Mouse (Mus musculus): Measurements from ENCODE around the gene Dusp27. TPM values are rescaled to one million over a fixed set of nuclear protein-coding genes. Genes with fewer than 3 reads are reported as not detected.
A peak's percentile ranks its signal among the peaks of the same experiment; 100 is the strongest.
"Not testable (repeated sequence)": the region's sequence is repeated elsewhere in the genome, so short reads cannot be mapped to it uniquely, and the experiment has no call there.

Gene Dusp27
- polyA plus RNA-seq, 2 experiments, result 0.02 TPM; not detected in 1

- TF ChIP-seq CTCF (IDR thresholded peaks at IDR 0.05; ENCODE audit: low read depth) (no peak), EP300 (IDR thresholded peaks at IDR 0.05; ENCODE audit: low read depth) (peak; percentile 54; the same call in 1 of the 2 replicates)
- peak; percentile 68 for ATAC-seq (ENCODE audit: insufficient read depth)
- Histone ChIP-seq H3K27ac (no peak overlapping the region), H3K4me2 (ENCODE audit: low read depth) (no peak overlapping the region), H3K4me3 (ENCODE audit: insufficient read depth in 1 of 2, low read depth in 2 of 2, low read length in 2 of 2) (no peak overlapping the region), H3K9ac (replicated peaks) (no peak overlapping the region), H3K4me1 (replicated peaks; ENCODE audit: control insufficient read depth in 2 of 2, insufficient read depth in 2 of 2, low read length in 1 of 2) (peaks cover 7 to 21% of the 10 kb centered on the region in 2 experiments; a peak in 3 of 4 replicates), H3K9me3 (ENCODE audit: control insufficient read depth, low read length) (no peaks in the 10 kb centered on the region), H3K27me3 (ENCODE audit: control insufficient read depth, insufficient read depth, low read length) (no peaks in the 10 kb centered on the region), H3K36me3 (replicated peaks; ENCODE audit: control insufficient read depth, insufficient read depth, low read depth) (no peaks in the 10 kb centered on the region)
- WGBS (ENCODE audit: insufficient replicate concordance), result 26% methylated on average over 3 of the region's 3 CpGs
- no peak for DNase-seq (ENCODE audit: low read depth in 3 of 3, low spot score in 3 of 3)
These were observed 19.9 kb upstream of the Dusp27 start for GRCm38 (mm10) chr1:166147657-166148056.

DNA sequence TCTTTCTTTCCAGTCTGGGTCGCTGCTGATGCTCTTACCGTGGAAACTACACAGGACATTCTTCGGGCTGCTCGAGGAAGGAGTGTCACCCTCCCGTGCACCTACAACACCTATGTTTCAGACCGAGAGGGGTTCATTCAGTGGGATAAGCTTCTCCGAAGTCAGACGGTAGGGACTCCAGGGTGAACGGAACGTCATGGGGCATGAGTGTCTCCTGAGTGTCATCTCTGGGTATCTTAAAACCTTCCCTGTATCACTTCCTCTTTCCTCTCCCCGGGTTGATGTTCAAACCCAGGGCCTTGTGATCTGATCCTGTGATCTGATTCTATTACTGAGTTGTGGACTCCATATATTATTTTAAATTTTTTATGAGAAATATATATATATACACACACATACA is 18.9 kb upstream of the Dusp27 start:
- H3K27ac ChIP-seq, result no peak overlapping the region
- H3K9me3 ChIP-seq (ENCODE audit: control insufficient read depth, low read length), result no peaks in the 10 kb centered on the region
- DNase-seq (ENCODE audit: low read depth in 3 of 3, low spot score in 3 of 3) (no peak), ATAC-seq (ENCODE audit: insufficient read depth) (no peak)
- no peak for TF ChIP-seq CTCF (IDR thresholded peaks at IDR 0.05; ENCODE audit: low read depth)
- TF ChIP-seq EP300 (IDR thresholded peaks at IDR 0.05; ENCODE audit: low read depth), result no peak
- H3K4me2 ChIP-seq (ENCODE audit: low read depth), result no peak overlapping the region
- H3K4me3 ChIP-seq (ENCODE audit: insufficient read depth in 1 of 2, low read depth in 2 of 2, low read length in 2 of 2), result no peak overlapping the region
- no peak overlapping the region for H3K9ac ChIP-seq (replicated peaks)
- H3K27me3 ChIP-seq (ENCODE audit: control insufficient read depth, insufficient read depth, low read length), result no peaks in the 10 kb centered on the region
- 62% methylated on average over 11 of the region's 11 CpGs for WGBS (ENCODE audit: insufficient replicate concordance)
- H3K36me3 ChIP-seq (replicated peaks; ENCODE audit: control insufficient read depth, insufficient read depth, low read depth), result no peaks in the 10 kb centered on the region
- H3K4me1 ChIP-seq (replicated peaks; ENCODE audit: control insufficient read depth in 2 of 2, insufficient read depth in 2 of 2, low read length in 1 of 2), result peaks cover 7 to 21% of the 10 kb centered on the region in 2 experiments; a peak in 3 of 4 replicates

DNA sequence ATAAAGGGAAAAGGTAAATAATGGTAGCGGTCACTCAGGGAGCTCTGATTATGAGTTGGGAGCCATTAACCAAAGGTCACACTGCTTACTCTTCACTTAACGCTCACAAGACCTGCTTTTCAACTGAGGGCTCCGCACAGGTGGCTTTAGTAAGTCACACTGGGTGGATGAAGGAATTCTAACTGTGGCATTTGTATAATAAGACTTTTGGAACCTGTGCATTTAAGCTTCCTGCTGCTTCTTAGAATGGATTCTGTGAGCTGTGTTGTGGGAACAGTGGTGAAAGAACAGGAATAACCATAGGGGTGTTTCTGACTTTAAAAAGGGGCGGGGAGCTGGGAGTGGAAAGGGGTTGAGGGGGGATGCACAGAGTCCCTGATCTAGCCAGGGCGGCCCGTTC is 14.6 kb upstream of the Dusp27 start:
- Histone ChIP-seq H3K9me3 (ENCODE audit: control insufficient read depth, low read length) (no peaks in the 10 kb centered on the region), H3K4me2 (ENCODE audit: low read depth) (no peak overlapping the region), H3K9ac (replicated peaks) (no peak overlapping the region), H3K4me3 (ENCODE audit: insufficient read depth in 1 of 2, low read depth in 2 of 2, low read length in 2 of 2) (no peak overlapping the region), H3K27ac (no peak overlapping the region), H3K27me3 (ENCODE audit: control insufficient read depth, insufficient read depth, low read length) (no peaks in the 10 kb centered on the region; the same call in 1 of the 2 replicates), H3K4me1 (replicated peaks; ENCODE audit: control insufficient read depth in 2 of 2, insufficient read depth in 2 of 2, low read length in 1 of 2) (peaks cover 0 to 7% of the 10 kb centered on the region in 2 experiments; a peak in 2 of 4 replicates), H3K36me3 (replicated peaks; ENCODE audit: control insufficient read depth, insufficient read depth, low read depth) (no peaks in the 10 kb centered on the region)
- WGBS (ENCODE audit: insufficient replicate concordance), result 58% methylated on average over 6 of the region's 6 CpGs
- ATAC-seq (ENCODE audit: insufficient read depth), result no peak
- TF ChIP-seq EP300 (IDR thresholded peaks at IDR 0.05; ENCODE audit: low read depth) (no peak), CTCF (IDR thresholded peaks at IDR 0.05; ENCODE audit: low read depth) (no peak)
- DNase-seq (ENCODE audit: low read depth in 3 of 3, low spot score in 3 of 3), result no peak

- H3K36me3 ChIP-seq (replicated peaks; ENCODE audit: control insufficient read depth, insufficient read depth, low read depth); H3K4me2 ChIP-seq (ENCODE audit: low read depth); H3K27me3 ChIP-seq (ENCODE audit: control insufficient read depth, insufficient read depth, low read length); H3K4me3 ChIP-seq (ENCODE audit: insufficient read depth in 1 of 2, low read depth in 2 of 2, low read length in 2 of 2); H3K9ac ChIP-seq (replicated peaks); DNase-seq (ENCODE audit: low read depth in 3 of 3, low spot score in 3 of 3); H3K9me3 ChIP-seq (ENCODE audit: control insufficient read depth, low read length); ATAC-seq (ENCODE audit: insufficient read depth); H3K27ac ChIP-seq: not testable (repeated sequence)
- H3K4me1 ChIP-seq (replicated peaks; ENCODE audit: control insufficient read depth in 2 of 2, insufficient read depth in 2 of 2, low read length in 1 of 2), result peaks cover 0 to 11% of the 10 kb centered on the region in 2 experiments; a peak in 2 of 4 replicates
- 68% methylated on average over 9 of the region's 9 CpGs for WGBS (ENCODE audit: insufficient replicate concordance)
These were observed 14.1 kb upstream of the Dusp27 start for GRCm38 (mm10) chr1:166141868-166142267.

DNA sequence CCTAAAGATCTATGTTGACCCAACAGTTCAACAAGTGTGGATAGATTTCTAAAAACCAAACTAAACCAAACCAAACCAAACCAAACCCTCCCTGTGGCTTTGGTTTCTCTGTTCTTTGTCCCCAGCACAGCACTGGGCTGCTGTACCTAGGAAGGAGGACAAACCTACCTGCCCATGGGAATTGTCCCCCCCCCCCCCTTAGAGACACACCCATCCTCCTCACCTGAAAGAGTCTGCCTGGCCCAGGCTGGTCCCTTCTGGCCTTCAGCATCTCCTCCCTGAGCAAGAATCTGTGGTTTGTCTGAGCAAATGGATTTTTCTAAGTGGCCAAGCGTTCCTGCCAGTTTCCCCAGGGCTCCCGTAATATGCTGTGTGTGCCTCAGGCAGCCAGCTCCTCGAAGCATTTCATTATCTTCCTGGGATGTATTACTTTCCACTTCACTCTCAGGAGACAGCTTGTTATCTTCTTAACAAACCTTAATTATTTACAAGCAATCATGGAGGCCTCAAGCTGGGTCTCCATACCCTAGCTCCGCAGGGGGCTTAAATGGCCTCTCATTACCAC is 12.0 kb upstream of the Dusp27 start:
- Histone ChIP-seq H3K4me1 (replicated peaks; ENCODE audit: control insufficient read depth in 2 of 2, insufficient read depth in 2 of 2, low read length in 1 of 2) (peaks cover 0 to 11% of the 10 kb centered on the region in 2 experiments; a peak in 2 of 4 replicates), H3K4me2 (ENCODE audit: low read depth) (no peak overlapping the region), H3K36me3 (replicated peaks; ENCODE audit: control insufficient read depth, insufficient read depth, low read depth) (no peaks in the 10 kb centered on the region), H3K4me3 (ENCODE audit: insufficient read depth in 1 of 2, low read depth in 2 of 2, low read length in 2 of 2) (no peak overlapping the region), H3K27ac (no peak overlapping the region), H3K9ac (replicated peaks) (no peak overlapping the region), H3K9me3 (ENCODE audit: control insufficient read depth, low read length) (no peaks in the 10 kb centered on the region), H3K27me3 (ENCODE audit: control insufficient read depth, insufficient read depth, low read length) (no peaks in the 10 kb centered on the region; the same call in 1 of the 2 replicates)
- DNase-seq (ENCODE audit: low read depth in 3 of 3, low spot score in 3 of 3) (no peak), ATAC-seq (ENCODE audit: insufficient read depth) (no peak)
- no peak for TF ChIP-seq CTCF (IDR thresholded peaks at IDR 0.05; ENCODE audit: low read depth)
- no peak for TF ChIP-seq EP300 (IDR thresholded peaks at IDR 0.05; ENCODE audit: low read depth)
- WGBS (ENCODE audit: insufficient replicate concordance), result 66% methylated on average over 4 of the region's 4 CpGs
